Mouse (Mus musculus) mouse embryonic stem cell (cell line): ENCODE results near the gene Them4.

Experiments used
- in situ Hi-C, 2 experiments: fragments of 300-500 bp; cut with MboI; formaldehyde crosslinking; loops; 1 replicate in 1 of 2; 3 replicates in 1 of 2; pipeline ENCODE4 v1.14.3; 2019 to 2020; ENCODE audit warnings: low sequenced_read_pairs in 2 of 2, low pct_unique_long_range_greater_than_20kb in 1 of 2, mixed read lengths in 1 of 2; ENCODE audit not compliant: unreplicated experiment in 1 of 2

The Them4 gene

GRCm38 (mm10) chr3:94363291-94364153, 53.6 kb downstream of the Them4 start:
- in situ Hi-C loops = no loop called here

GRCm38 (mm10) chr3:94364154-94364526, 54.3 kb downstream of the Them4 start:
- in situ Hi-C loops = no loop called here

- in situ Hi-C loops = loop anchor here in 1 of 2 experiments (5.0 kb wide), 1 partner anchor 91 kb away; no protein-coding TSS in a partner anchor
These were observed 56.9 kb downstream of the Them4 start for GRCm38 (mm10) chr3:94366761-94367160.

- in situ Hi-C loops = loop anchor here in 1 of 2 experiments (5.0 kb wide), 1 partner anchor 90 kb away; no protein-coding TSS in a partner anchor
These were observed 57.6 kb downstream of the Them4 start for GRCm38 (mm10) chr3:94367511-94367910.

GRCm38 (mm10) chr3:94368631-94369030, 58.7 kb downstream of the Them4 start:
- in situ Hi-C loops = loop anchor here in 1 of 2 experiments (5.0 kb wide), 1 partner anchor 89 kb away; no protein-coding TSS in a partner anchor

- in situ Hi-C loops = loop anchor here in 1 of 2 experiments (5.0 kb wide), 1 partner anchor 88 kb away; no protein-coding TSS in a partner anchor
These were observed 59.8 kb downstream of the Them4 start for GRCm38 (mm10) chr3:94369709-94370108.

- in situ Hi-C loops = no loop called here
These were observed 61.7 kb downstream of the Them4 start for GRCm38 (mm10) chr3:94371637-94372036.

- in situ Hi-C loops = no loop called here
These were observed 62.1 kb downstream of the Them4 start for GRCm38 (mm10) chr3:94372038-94372437.

- in situ Hi-C loops = no loop called here
These were observed 62.8 kb downstream of the Them4 start, which contains the start of gene Rorc for GRCm38 (mm10) chr3:94372641-94373040. Gene Rorc (plus strand): TSS chr3:94372794.

- in situ Hi-C loops = no loop called here
These were observed 63.2 kb downstream of the Them4 start for GRCm38 (mm10) chr3:94373090-94373489.

GRCm38 (mm10) chr3:94373597-94374011, 63.7 kb downstream of the Them4 start:
- in situ Hi-C loops = no loop called here

- in situ Hi-C loops = no loop called here
These were observed 64.7 kb downstream of the Them4 start for GRCm38 (mm10) chr3:94374636-94375035.

- in situ Hi-C loops = no loop called here
These were observed 65.3 kb downstream of the Them4 start for GRCm38 (mm10) chr3:94375146-94375545.

- in situ Hi-C loops = no loop called here
These were observed 66.0 kb downstream of the Them4 start for GRCm38 (mm10) chr3:94375861-94376260.

- in situ Hi-C loops = no loop called here
These were observed 67.4 kb downstream of the Them4 start for GRCm38 (mm10) chr3:94377028-94377923.

- in situ Hi-C loops = no loop called here
These were observed 70.1 kb downstream of the Them4 start for GRCm38 (mm10) chr3:94379831-94380510.
